Mouse (Mus musculus): ENCODE measurements around the gene Tes. TPM values are rescaled to one million over a fixed set of nuclear protein-coding genes. Genes with fewer than 3 reads are reported as not detected.
"Not testable (repeated sequence)": the region's sequence is repeated elsewhere in the genome, so short reads cannot be mapped to it uniquely, and the experiment has no call there.

The Tes gene
- 10 to 100 TPM; 12.2 to 22.7 TPM for total RNA-seq (2021)
- long read RNA-seq, experiment 1, partial matches to known transcripts = 1 of 5 reads
- long read RNA-seq, experiment 1, other reads (novel, unspliced or antisense) = 1 of 5 reads
- long read RNA-seq, experiment 2, transcript Tes-202 (7 exons, 2,440 nt) = major isoform, 24 of 35 reads
- long read RNA-seq, experiment 2, partial matches to known transcripts = 7 of 35 reads
- long read RNA-seq, experiment 2, other reads (novel, unspliced or antisense) = 4 of 35 reads

DNA sequence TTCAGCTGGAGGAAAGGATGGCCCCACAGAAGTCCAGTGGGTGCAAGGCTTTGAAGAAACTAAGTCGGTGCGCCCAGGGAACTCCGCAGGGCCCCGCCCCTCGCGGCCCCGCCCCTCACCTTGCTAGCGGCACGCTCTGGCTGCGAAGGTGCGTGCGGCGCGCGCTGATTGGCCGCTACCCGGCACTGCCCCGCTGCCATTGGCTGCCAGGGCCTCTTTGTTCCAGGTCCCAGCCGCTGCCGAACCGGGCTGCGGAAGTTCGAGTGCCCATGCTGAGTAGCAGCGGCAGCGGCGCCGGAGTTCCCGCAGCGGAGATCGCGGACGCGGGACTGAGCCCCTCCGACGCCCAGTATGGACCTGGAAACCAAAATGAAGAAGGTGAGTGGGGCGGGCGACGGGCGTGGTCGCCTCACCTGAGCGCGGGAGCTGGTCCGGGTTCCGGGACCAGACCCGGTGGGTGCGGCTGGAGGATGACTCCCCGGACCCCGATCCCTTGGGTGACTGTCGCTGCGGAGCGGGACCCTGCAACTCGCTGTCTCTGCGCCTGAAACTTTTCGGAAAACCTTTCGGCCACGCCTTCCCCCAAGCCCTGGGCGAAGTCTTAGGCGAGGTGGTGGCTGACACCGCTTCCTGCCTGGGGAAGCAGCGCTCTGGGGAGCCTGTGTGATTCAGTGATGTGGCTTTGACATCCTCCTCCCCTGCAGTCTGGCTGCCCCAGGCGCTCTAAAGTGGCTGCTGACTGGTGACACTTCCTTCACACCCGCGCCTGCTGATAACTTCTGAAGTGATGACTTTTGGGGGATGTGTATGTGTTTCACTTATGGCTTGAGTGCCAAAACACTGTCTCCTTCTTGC lies at the start of gene Tes:
Gene Tes (plus strand): TSS at position 214 of the 855 bp plus-strand sequence.
- peak; percentile 30 to 32 for DNase-seq (ENCODE audit: low spot score in 2 of 2)

DNA sequence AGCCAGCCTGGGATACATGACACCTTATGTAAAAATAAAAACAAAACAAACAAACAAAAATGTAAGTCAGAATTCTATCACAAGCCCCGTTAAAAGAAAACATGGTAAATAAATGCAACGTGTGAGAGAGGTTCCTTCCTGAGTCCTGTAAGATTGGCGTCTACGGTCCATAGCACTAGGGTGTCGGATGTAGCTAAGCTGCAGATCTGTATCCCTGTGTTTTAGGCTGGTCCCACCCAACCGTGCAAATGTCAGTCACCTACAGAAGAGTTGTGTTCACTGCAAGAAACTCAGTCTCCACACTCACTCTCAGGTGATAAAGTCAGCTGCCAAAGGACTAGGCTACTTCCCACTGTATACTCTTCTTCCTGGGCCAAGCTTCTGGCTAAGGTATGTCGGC lies 39.1 kb upstream of the Tes start:
- no peak for DNase-seq (ENCODE audit: low spot score in 2 of 2)

DNA sequence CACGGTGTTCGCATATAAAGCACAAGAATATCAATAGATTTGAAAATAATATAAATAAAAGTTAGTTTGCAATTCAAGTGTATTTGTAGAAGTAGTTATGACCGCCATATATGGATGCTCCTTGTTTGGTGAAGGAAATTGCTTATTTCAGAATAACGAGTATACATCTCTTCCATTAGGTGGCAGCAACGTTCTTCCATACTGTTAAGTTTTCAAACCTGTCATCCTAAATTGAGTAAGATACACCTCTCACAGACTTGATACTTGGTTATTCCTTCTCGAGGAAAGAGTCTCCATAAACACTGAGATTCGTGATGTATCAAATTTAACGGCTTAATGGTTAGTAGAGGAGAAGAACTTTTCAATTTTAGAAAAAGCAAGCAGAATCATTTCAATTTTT lies 37.4 kb upstream of the Tes start:
- DNase-seq (ENCODE audit: low spot score in 2 of 2) = no peak

DNA sequence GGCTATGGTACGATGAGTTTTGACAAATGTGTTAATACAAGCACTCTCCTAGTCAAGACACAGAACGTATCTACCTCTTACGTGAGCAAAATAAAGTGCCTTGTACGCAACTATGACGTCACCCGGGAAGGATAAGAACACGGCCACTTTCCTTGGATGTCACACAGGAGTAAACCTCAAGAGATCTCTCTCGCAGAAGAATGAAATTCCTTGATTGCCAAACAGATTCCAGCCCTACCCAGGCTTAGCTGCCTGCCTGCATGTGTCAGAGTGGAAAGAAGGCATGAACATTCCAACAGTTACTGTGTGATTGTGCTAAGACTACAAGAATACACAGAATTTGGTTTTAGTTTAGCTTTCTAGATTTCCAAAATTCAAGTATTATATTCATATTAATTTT lies 36.1 kb upstream of the Tes start:
- DNase-seq (ENCODE audit: low spot score in 2 of 2) = no peak

DNA sequence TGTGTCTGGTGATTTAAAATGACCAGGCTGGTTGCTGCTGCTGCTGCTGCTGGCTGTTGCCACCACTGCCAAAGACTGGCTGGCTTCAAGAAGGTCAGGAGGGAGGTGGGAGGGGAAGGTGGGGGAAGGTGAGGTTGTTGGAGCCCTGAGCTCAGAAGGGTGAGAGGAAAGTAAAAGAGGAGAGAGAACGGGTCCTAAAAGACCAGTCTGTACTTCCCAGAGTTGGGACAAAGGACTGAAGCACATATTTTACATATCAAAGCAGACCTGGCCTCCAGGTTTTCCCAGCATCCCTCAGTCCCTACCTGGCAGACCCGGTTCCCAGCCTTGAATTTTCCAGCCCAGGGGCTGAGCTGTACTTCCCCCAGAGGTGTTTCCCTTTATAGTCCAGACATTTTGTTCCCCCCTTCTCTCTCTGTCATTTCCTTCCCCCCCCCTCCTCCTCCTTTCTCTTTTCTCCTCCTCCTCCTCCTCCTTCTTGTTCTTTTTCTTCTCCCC lies 32.7 kb upstream of the Tes start:
- no peak for DNase-seq (ENCODE audit: low spot score in 2 of 2)

DNA sequence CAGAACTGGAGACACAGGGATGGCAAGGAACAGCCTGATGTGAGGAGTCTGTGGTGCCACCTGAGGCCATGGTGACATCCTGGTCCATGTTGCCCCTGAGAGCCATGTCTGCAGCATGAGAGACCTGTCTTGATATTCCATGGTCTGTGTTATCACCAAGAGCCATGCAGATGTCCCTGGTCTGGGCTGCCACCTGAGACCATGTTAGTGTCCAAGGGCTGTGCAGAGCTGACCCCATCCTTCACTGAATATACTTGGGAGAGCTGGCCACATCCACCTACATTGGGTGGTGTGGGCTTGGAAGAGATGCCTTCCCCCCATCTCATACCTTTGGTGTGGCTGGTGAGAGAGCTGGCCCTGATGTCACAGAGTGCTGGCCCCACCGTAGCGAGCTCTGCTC lies 30.9 kb upstream of the Tes start:
- no peak for DNase-seq (ENCODE audit: low spot score in 2 of 2)

DNA sequence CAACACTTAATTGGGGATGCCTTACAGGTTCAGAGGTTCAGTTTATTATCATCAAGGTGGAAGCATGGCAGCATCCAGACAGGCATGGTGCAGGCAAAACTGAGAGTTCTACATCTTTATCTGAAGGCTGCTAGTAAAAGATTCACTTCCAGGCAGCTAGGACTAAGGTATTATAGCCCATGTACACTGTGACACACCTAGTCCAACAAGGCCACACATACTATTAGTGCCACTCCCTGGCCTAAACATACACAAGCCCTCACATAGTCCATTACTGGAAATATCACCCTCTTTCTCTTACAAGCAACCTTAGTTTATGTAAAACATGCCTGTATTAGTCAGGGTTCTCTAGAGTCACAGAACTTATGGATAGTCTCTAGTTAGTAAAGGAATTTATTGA lies 29.7 kb upstream of the Tes start:
- no peak for DNase-seq (ENCODE audit: low spot score in 2 of 2)

DNA sequence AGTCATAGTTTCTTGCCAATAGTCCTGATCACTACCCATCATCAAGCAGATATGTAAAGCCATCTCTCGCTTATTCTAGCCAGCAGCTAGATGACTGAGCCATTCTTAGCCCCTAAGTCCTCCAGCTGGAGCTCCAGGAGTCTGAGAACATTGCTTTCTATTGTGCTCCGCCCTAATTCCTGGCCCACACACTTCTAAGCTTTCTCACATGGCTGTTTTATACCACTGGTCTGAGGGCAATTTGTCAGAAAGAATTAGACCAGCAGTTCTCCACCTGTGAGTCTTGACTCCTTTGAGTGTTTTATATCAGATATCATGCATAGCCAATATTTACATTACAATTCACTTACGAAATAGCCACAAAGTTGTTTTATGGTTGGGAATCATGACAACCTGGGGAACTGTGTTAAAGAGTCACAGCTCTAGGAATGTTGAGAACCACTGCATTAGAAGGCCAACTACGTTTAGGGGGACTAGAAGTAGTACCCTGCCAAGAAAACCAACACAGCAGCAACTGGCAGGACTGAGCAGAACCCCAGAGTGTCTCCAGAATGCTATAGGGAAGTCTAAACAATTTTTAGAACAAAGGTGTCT lies 13.4 kb upstream of the Tes start:
- DNase-seq (ENCODE audit: low spot score in 2 of 2) = no peak

DNA sequence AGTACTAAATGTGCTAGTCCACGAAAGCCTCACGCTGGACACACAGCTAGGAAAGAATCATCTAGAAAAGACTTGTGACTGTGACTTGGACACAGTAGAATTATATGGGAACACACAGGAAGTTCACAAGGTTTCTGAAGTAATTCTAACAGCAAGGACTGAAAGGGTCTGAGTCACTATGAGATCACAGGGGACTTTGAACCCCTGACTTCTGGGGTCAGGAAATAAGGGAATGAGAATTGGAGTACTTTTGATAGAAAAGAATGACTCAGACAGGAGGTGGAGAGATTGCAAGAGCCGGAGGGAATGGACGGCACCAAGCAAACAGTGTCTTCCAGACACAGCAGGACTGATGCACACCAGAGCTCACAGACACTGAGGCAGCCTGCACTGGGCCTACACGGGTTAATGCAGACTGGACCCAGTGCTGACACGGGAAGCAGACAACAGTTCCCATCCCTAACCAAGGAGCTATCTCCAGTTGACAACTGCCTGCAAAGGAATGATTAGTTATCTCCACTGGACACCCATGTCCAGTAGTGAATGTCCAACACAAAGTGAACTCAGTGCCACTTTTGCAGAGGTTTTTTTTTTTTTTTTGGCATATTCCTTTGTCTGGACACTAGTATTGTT lies 11.8 kb upstream of the Tes start:
- DNase-seq (ENCODE audit: low spot score in 2 of 2) = no peak

DNA sequence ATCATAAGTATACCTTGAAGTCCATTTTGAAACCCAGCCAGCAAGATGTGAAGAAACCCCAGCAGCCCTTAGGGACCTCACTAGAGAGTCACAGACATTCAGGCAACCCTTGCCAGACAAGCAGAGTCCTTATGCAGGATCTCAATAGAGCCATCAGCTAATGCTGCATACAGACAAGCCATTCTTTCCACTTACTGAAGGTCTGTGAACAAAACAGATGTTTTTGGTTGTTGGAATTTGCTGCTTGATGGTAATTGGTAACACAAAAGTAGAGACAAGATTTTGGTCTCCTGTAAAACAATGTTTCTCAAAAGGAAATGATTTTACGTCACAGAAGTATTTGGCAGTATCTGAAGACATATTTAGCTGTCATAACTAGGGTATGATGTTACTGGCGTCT lies 10.2 kb upstream of the Tes start:
- no peak for DNase-seq (ENCODE audit: low spot score in 2 of 2)

DNA sequence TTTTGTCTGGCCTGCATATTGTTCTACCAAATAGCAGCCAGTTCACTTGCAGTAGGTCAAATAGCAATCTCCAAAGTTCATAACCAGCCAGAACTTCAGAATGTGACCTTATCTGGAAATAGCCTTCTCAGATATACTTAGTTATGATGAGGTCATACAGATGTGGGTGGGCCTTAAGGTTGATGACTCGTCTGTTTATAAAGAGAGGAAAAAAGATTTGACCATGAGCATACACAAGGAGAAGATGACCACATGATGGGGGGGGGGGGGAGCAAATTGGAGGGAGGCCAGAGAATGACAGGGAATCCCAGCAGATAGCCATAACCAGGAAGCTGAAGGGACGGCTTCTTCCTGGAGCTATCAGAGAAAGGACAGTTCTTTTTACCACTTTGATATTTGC lies 9.3 kb upstream of the Tes start:
- no peak for DNase-seq (ENCODE audit: low spot score in 2 of 2)

DNA sequence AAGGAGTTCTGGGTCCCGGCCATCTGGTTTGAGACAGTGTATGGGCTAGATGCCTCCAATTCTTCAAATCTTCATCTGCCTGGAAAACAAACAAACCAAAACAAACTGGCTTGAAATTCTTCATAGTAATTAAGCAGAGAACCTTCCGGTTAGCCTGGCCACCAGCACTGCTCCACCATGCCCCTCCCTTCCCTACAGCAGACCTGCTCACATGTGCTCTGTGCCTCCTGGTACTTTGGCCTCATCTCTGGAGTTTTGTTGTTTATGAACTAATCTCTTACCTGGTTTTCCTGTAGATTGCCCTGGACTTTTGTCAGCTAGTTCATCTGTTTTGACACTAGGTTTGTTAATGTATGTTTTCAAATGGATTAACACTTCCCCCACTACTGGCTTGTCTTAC lies 5.4 kb upstream of the Tes start:
- DNase-seq (ENCODE audit: low spot score in 2 of 2) = no peak

DNA sequence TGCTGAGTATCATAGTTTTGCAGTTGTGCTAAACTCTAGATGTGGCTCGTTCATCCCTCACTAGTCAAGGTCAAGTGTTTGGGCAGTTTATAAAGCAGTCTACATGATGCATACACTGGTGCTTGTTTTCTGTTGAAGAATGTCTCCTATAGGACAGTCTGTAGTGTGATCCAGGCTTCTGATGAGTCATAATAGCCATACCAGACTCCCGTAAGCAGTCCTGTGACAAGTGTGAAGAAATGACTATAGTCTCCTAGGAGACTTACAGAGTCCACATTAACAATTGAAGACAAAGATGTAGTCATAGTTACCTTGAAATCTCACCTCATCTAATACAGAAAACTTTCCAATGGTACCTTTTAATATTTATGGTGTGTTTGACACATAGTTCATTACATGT lies 4.8 kb upstream of the Tes start:
- DNase-seq (ENCODE audit: low spot score in 2 of 2) = no peak

DNA sequence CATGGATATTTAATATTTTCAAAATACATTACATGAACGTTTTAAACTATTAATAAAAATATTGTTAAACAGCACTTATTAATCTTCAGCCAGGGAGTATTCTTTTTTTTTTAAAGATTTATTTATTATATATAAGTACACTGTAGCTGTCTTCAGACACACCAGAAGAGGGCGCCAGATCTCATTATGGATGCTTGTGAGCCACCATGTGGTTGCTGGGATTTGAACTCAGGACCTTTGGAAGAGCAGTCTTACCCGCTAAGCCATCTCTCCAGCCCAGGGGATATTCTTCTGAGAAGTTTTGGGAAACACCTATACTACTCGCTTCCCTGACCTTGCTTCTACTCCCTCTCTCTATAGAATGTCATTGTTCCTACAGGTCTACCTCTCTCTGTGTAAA lies 3.1 kb upstream of the Tes start:
- not testable (repeated sequence) for DNase-seq (ENCODE audit: low spot score in 2 of 2)

DNA sequence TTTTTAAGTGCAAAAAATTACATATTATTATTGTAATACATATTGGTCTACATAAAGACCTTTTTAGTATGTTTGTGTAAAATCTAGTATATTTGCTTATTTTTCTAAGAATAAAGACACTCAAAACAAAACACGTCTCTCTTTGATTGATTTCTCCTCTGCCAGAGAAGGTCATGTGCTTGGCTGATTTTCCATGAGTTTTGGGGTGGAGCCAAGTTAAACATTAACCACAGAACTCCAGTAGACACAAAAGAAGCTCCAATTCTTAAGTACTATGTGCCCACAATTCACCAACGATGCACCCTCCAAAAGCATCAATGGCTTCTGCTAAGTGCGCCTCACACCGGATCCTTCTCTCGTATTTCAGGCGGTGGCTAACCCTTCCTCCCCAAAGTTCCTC lies 2.6 kb upstream of the Tes start:
- DNase-seq (ENCODE audit: low spot score in 2 of 2) = no peak

DNA sequence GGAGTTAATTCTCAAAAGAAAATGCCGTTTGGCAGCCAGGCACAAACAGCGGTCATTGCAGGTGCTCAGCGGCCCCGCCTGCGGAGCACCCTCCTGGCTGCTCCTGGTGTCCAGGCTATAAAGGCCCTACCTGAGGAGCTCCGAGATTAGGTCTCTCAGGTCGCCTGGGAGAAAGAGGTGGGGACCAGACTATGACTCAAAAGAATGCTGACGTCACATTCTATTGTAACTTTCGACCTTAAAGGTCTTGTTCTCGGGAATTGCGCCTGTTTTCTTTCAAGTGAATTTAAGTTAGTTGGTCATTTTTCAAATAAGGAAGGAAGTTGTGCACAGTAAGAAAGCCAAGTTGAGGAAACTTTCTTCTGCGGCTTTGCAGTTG lies 831 bp downstream of the Tes start:
- no peak for DNase-seq (ENCODE audit: low spot score in 2 of 2)

DNA sequence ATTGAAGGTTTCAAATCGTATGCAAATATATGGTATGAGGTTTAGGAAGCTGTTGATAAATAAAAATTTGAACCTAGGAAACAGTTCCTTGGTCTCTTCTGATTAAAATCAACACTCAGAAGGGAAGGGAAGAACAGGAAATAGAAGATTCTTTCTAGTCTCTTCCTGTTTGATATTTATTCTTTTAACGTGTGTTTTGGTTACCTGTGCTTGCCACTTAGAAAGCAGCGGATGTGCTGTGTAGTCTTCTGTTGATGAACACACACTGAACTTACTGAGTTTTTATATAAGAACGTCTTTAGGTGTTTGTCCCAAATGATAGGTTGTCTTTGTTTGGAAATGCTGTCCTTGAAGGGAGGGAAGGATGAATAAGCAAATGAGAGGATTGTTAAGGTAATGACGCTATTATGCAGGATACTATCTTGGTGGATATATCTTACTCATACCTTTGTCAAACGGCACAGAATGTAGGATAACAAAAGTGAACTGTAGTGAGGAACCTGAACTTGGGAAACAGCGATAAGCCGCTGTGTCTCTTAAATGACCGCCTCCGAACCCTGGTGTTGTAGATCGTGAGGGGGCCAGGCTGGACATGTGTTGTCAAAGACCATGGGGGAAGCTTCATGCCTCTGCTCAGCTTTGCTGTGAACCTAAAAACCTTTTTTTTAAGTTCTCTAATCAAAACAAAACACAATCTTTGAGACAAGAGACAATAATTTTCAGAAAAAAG lies 1.4 kb downstream of the Tes start:
- no peak for DNase-seq (ENCODE audit: low spot score in 2 of 2)

DNA sequence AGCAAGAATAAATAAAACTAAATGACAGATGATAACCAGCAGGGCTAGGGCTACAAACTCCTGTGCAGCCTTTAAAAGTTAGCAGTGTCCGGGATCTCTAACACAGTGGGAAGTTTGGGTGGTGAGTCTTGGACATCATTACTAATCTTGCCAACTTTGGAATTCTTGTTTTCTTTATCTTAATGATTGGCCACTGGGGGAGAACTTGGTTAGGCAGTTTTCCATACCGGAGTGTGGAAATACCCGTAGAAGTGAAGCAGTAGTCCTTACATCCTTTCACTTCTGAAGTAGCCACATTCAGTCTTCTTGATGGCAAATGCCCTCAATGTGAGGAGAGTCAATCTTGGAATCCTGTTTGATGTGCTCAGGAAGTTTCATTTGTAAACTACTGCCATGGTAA lies 7.0 kb downstream of the Tes start:
- no peak for DNase-seq (ENCODE audit: low spot score in 2 of 2)

DNA sequence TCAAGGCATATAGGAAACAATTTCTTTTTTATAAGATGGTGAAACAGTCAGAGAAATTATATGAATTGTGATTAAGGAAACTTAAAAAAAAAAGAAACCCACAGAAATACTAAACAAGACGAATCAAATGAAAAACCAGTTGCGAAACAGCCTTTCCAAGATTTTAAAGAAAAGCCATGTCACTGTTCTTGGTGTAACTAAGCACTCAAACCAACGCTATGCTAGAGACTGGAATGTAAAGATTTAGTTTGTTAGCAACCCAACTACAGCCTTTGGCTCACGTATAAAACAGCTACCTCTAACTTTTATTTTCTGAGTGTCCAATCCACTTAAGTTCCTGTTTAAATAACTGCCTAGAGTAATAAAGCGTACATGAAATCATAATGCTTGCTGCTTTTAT lies 7.4 kb downstream of the Tes start:
- DNase-seq (ENCODE audit: low spot score in 2 of 2) = no peak

DNA sequence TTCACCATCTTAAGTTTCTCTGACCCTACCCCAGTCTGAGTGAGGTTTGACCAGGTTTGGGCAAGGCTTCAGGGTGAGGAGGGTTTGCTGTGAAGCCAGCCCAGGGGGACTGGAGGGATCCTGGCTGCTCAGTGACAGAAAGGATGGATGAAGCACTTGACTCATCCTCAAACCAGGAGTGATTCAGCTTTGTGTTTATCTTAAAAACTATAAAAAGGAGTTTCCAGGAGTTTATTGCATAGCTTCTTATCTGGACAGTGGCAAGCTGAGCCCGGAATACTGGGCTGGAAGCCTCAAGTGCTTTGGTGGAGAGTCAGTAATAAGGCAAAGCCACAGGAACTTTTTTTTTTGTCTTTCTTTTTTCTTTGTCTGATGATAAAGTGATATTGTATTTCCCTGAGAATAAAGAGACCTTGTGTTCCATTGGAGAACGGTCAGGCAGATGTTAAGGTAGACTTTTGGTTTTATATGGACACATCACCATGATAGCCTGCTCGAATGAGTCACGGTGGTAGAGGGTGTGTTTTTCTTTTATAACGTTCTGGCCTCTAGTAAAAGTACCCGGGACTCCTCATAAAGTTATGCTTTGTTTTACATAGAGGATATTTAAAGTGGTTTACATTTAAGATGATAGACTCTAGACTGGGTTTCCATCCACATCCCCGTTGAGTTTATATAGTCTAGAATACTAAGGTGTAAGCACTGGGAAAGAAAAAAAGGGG lies 8.0 kb downstream of the Tes start:
- no peak for DNase-seq (ENCODE audit: low spot score in 2 of 2)

DNA sequence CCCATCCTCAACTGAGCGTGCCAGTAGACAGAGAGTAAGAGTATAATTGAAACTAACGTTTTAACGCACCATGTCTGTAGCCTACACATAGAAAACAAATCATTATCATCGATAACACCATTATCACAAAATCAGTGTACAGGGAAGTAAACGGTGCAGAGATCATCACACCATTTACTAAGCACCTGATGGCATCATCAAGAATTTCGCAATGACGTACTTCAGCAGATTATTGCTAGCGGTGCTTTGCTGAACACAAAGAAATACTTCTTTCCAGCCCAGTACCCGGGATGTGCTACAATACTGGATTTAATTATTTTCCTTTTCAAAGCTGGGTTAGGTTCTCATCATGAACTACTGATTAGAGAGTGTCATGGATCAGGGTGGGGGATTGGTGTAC lies 12.3 kb downstream of the Tes start:
- DNase-seq (ENCODE audit: low spot score in 2 of 2) = no peak
